Mouse (Mus musculus) CH12.LX (cell line): Measurements from ENCODE around the gene Cyb5b. TPM values are rescaled to one million over a fixed set of nuclear protein-coding genes. Genes with fewer than 3 reads are reported as not detected.

Experiments used
- DNase-seq: peaks from one replicate; pipeline ENCODE4 v3.0.0-alpha.2; 2013; ENCODE audit errors: extremely low read depth
- H3K27ac ChIP-seq: 2 replicates; pipeline ENCODE4 v1.5.1; 2012; ENCODE audit warnings: low read depth, mild to moderate bottlenecking, control low read depth, moderate library complexity; ENCODE audit not compliant: insufficient read depth
- H3K27me3 ChIP-seq: replicated peaks from 2 replicates; pipeline ENCODE3; 2012; ENCODE audit warnings: inconsistent platforms
- H3K36me3 ChIP-seq, 2 experiments: replicated peaks in 1 of 2; 2 replicates each; pipeline versions ENCODE3 to v1.6.1; 2012; ENCODE audit warnings: inconsistent platforms in 1 of 2, low read length in 1 of 2, mild to moderate bottlenecking in 1 of 2, mixed read lengths in 1 of 2, moderate library complexity in 1 of 2; ENCODE audit not compliant: control insufficient read depth in 1 of 2, insufficient read depth in 1 of 2
- H3K4me1 ChIP-seq, 2 experiments: 2 replicates each; pipeline ENCODE4 v1.6.1; 2012; ENCODE audit warnings: inconsistent platforms in 1 of 2, moderate library complexity in 1 of 2; ENCODE audit not compliant: insufficient read depth in 2 of 2, control insufficient read depth in 1 of 2
- H3K4me2 ChIP-seq: 2 replicates; pipeline ENCODE4 v1.6.1; 2012; ENCODE audit warnings: low read depth, mild to moderate bottlenecking, control low read depth; ENCODE audit not compliant: poor library complexity, insufficient read depth, severe bottlenecking
- H3K4me3 ChIP-seq, 3 experiments: fragments of 150-350 bp in 1 of 3; sonication (generic) in 1 of 3; replicated peaks in 1 of 3; 2 replicates each; pipeline versions ENCODE3 to v1.5.1; 2011 to 2012; ENCODE audit warnings: low read depth in 2 of 3, low read length in 2 of 3, mild to moderate bottlenecking in 2 of 3, moderate library complexity in 2 of 3, control low read depth in 1 of 3, improper control_type of control experiment in 1 of 3, inconsistent platforms in 1 of 3, mixed read lengths in 1 of 3; ENCODE audit not compliant: poor library complexity in 1 of 3
- H3K79me2 ChIP-seq: replicated peaks from 2 replicates; pipeline ENCODE4 v1.6.1; 2012; ENCODE audit warnings: mild to moderate bottlenecking, moderate library complexity; ENCODE audit not compliant: control insufficient read depth, poor library complexity, insufficient read depth, severe bottlenecking; ENCODE audit errors: extremely low read depth
- H3K9ac ChIP-seq: 2 replicates; pipeline ENCODE4 v1.6.1; 2012; ENCODE audit warnings: low read depth, mild to moderate bottlenecking, control low read depth, moderate library complexity; ENCODE audit not compliant: insufficient read depth
- H3K9me3 ChIP-seq: replicated peaks from 2 replicates; pipeline ENCODE3; 2012; ENCODE audit warnings: low read length, inconsistent platforms, mixed read lengths
- CHD1 ChIP-seq: IDR thresholded peaks from 2 replicates; pipeline ENCODE4 v1.6.1; 2012; ENCODE audit warnings: low read depth, low read length, improper control_type of control experiment, inconsistent platforms
- ETS1 ChIP-seq: conservative IDR thresholded peaks from 2 replicates; pipeline ENCODE4 v1.6.1; 2012; ENCODE audit warnings: low read depth, mild to moderate bottlenecking, inconsistent platforms, low read length, improper control_type of control experiment, moderate library complexity
- GABPA ChIP-seq: IDR thresholded peaks from 2 replicates; pipeline ENCODE4 v1.6.1; 2012; ENCODE audit warnings: low read depth, low read length, improper control_type of control experiment, inconsistent platforms; ENCODE audit not compliant: insufficient replicate concordance
- JUN ChIP-seq: IDR thresholded peaks from 2 replicates; pipeline ENCODE4 v1.6.1; 2011; ENCODE audit warnings: low read depth, mild to moderate bottlenecking, low read length, improper control_type of control experiment, moderate library complexity; ENCODE audit not compliant: insufficient read depth
- JUND ChIP-seq: conservative IDR thresholded peaks from 2 replicates; pipeline ENCODE4 v1.6.1; 2011; ENCODE audit warnings: low read depth, low read length, improper control_type of control experiment
- KAT2A ChIP-seq: IDR thresholded peaks from 2 replicates; pipeline ENCODE4 v1.6.1; 2012; ENCODE audit warnings: low read length, improper control_type of control experiment, inconsistent platforms; ENCODE audit not compliant: insufficient replicate concordance
- MAZ ChIP-seq: IDR thresholded peaks from 2 replicates; pipeline ENCODE4 v1.6.1; 2012; ENCODE audit warnings: low read depth, mild to moderate bottlenecking, inconsistent platforms, low read length, improper control_type of control experiment, moderate library complexity
- MEF2A ChIP-seq: IDR thresholded peaks from 2 replicates; pipeline ENCODE4 v1.6.1; 2014; ENCODE audit warnings: low read depth, mild to moderate bottlenecking, inconsistent platforms, low read length, improper control_type of control experiment, borderline replicate concordance
- MXI1 ChIP-seq: IDR thresholded peaks from 2 replicates; pipeline ENCODE4 v1.6.1; 2011; ENCODE audit warnings: mild to moderate bottlenecking, low read depth, low read length, improper control_type of control experiment
- MYC ChIP-seq: IDR thresholded peaks from 2 replicates; pipeline ENCODE4 v1.6.1; 2011; ENCODE audit warnings: low read depth, mild to moderate bottlenecking, improper control_type of control experiment, low read length
- NELFE ChIP-seq: IDR thresholded peaks from 2 replicates; pipeline ENCODE4 v1.6.1; 2011; ENCODE audit warnings: low read depth, low read length, improper control_type of control experiment
- PAX5 ChIP-seq: IDR thresholded peaks from 2 replicates; pipeline ENCODE4 v1.6.1; 2012; ENCODE audit warnings: low read length, inconsistent platforms, mixed read lengths
- POLR2A ChIP-seq: IDR thresholded peaks from 2 replicates; pipeline ENCODE4 v1.6.1; 2011; ENCODE audit warnings: low read depth, mild to moderate bottlenecking, improper control_type of control experiment, low read length
- RAD21 ChIP-seq: IDR thresholded peaks from 2 replicates; pipeline ENCODE4 v1.6.1; 2011; ENCODE audit warnings: low read depth, mild to moderate bottlenecking, low read length, improper control_type of control experiment, moderate library complexity
- TCF12 ChIP-seq: IDR thresholded peaks from 2 replicates; pipeline ENCODE4 v1.6.1; 2014; ENCODE audit warnings: low read depth, mild to moderate bottlenecking, inconsistent platforms, low read length, improper control_type of control experiment
- UBTF ChIP-seq: IDR thresholded peaks from 2 replicates; pipeline ENCODE4 v1.6.1; 2012; ENCODE audit warnings: low read depth, mild to moderate bottlenecking, inconsistent platforms, low read length, improper control_type of control experiment, moderate library complexity
- USF2 ChIP-seq: conservative IDR thresholded peaks from 2 replicates; pipeline ENCODE4 v1.6.1; 2011; ENCODE audit warnings: low read depth, low read length, improper control_type of control experiment
- ZC3H11A ChIP-seq: IDR thresholded peaks from 2 replicates; pipeline ENCODE4 v1.6.1; 2012; ENCODE audit warnings: low read depth, mild to moderate bottlenecking, inconsistent platforms, low read length, improper control_type of control experiment
- ZKSCAN1 ChIP-seq: IDR thresholded peaks from 2 replicates; pipeline ENCODE4 v1.6.1; 2012; ENCODE audit warnings: low read depth, inconsistent platforms, low read length, improper control_type of control experiment, borderline replicate concordance
- dilution Hi-C: fragments of 300-500 bp; cut with MboI; formaldehyde crosslinking; loops from 2 replicates; pipeline ENCODE4 v1.14.3; 2020; ENCODE audit warnings: low sequenced_read_pairs; ENCODE audit not compliant: extremely low pct_unique_long_range_greater_than_20kb, extremely low pct_ligation_motif_present
- in situ Hi-C: fragments of 300-500 bp; cut with MboI; formaldehyde crosslinking; loops from 3 replicates; pipeline ENCODE4 v1.14.3; 2019; ENCODE audit warnings: low sequenced_read_pairs, low pct_ligation_motif_present, low pct_unique_long_range_greater_than_20kb, mixed read lengths
- polyA plus RNA-seq: library from polyadenylated mRNA; unstranded; fragments of >175 nt; gene quantifications from 2 replicates; pipeline ENCODE4 v1.2.1, GENCODE M21; 2012; ENCODE audit warnings: low read depth; ENCODE audit not compliant: insufficient read length
- total RNA-seq, 2 experiments: library from RNA; depleted of rRNA; stranded (reverse); fragments of 300-350 nt in 1 of 2; fragments of >200 nt in 1 of 2; gene quantifications; 2 replicates each; pipeline ENCODE4 v1.2.3; 2012 to 2014

Gene Cyb5b
- total and polyA plus RNA-seq, 3 experiments, result 74.0 to 156 (median 108) TPM

- no peaks in the 10 kb centered on the region for H3K36me3 ChIP-seq
- no peak for DNase-seq
- no peaks in the 10 kb centered on the region for H3K27me3 ChIP-seq
- no peak overlapping the region for H3K9ac ChIP-seq
- dilution Hi-C loops, result no loop called here
- peaks cover 0 to 6% of the 10 kb centered on the region in 2 experiments; a peak in 2 of 4 replicates for H3K4me1 ChIP-seq
- no peak overlapping the region for H3K27ac ChIP-seq
- H3K79me2 ChIP-seq, result peaks cover 7% of the 10 kb centered on the region
- no peak for TF ChIP-seq USF2
- TF ChIP-seq PAX5, result no peak
- TF ChIP-seq GABPA, result no peak
- no peak for TF ChIP-seq POLR2A
- TF ChIP-seq ETS1, result no peak
- no peak for TF ChIP-seq KAT2A
- no peak for TF ChIP-seq JUND
- TF ChIP-seq ZC3H11A, result no peak
- TF ChIP-seq MXI1, result no peak
- no peak for TF ChIP-seq ZKSCAN1
- no peak for TF ChIP-seq TCF12
- TF ChIP-seq JUN, result no peak
- TF ChIP-seq MYC, result no peak
- no peak for TF ChIP-seq MAZ
- no peak for TF ChIP-seq RAD21
- TF ChIP-seq NELFE, result no peak
- TF ChIP-seq UBTF, result no peak
- no peak for TF ChIP-seq CHD1
- in situ Hi-C loops, result no loop called here
- no peak overlapping the region for H3K4me3 ChIP-seq
- H3K4me2 ChIP-seq, result no peak overlapping the region
- no peaks in the 10 kb centered on the region for H3K9me3 ChIP-seq
Measured at GRCm38 (mm10) chr8:107146186-107146585, 4.3 kb upstream of the Cyb5b start.

- dilution Hi-C loops, result no loop called here
- no peaks in the 10 kb centered on the region for H3K27me3 ChIP-seq
Measured at GRCm38 (mm10) chr8:107148802-107149201, 1.6 kb upstream of the Cyb5b start.

More at GRCm38 (mm10) chr8:107148802-107149201, 1.6 kb upstream of the Cyb5b start:
- peaks cover 5 to 20% of the 10 kb centered on the region in 2 experiments for H3K4me1 ChIP-seq
- no peak overlapping the region for H3K4me3 ChIP-seq
- H3K4me2 ChIP-seq, result no peak overlapping the region
- no peak overlapping the region for H3K9ac ChIP-seq
- peaks cover 31% of the 10 kb centered on the region for H3K79me2 ChIP-seq
- H3K36me3 ChIP-seq, result peaks cover 10 to 15% of the 10 kb centered on the region in 2 experiments
- in situ Hi-C loops, result no loop called here
- H3K9me3 ChIP-seq, result no peaks in the 10 kb centered on the region
- no peak overlapping the region for H3K27ac ChIP-seq
- DNase-seq, result no peak
- TF ChIP-seq JUND, result no peak
- TF ChIP-seq MEF2A, result no peak
- TF ChIP-seq USF2, result no peak
